Mouse (Mus musculus): ENCODE measurements at regions not wholly inside any gene's neighbourhood (a gene's known extent, or its start where the extent isn't known, plus 50 kb on each side); places are given as distances from the start of the nearest gene placed in this dataset.

GRCm38 (mm10) chr10:109283348-109283747, 272.6 kb upstream of the Syt1 start:
- ATAC-seq (ENCODE audit: low FRiP score, low read depth) = no peak
- H3K27ac ChIP-seq (replicated peaks) = no peak overlapping the region
- H3K27me3 ChIP-seq = no peaks in the 10 kb centered on the region
- 80% methylated on average over 10 of the region's 10 CpGs for WGBS
- no peak overlapping the region for H3K4me2 ChIP-seq
- no peaks in the 10 kb centered on the region for H3K4me1 ChIP-seq (replicated peaks)
- no peaks in the 10 kb centered on the region for H3K9me3 ChIP-seq
- no peak overlapping the region for H3K4me3 ChIP-seq
- no peak overlapping the region for H3K9ac ChIP-seq
- H3K36me3 ChIP-seq = no peaks in the 10 kb centered on the region

- Histone ChIP-seq H3K4me1 (replicated peaks) (no peaks in the 10 kb centered on the region), H3K9me3 (no peaks in the 10 kb centered on the region), H3K27me3 (no peaks in the 10 kb centered on the region), H3K9ac (no peak overlapping the region), H3K27ac (replicated peaks) (no peak overlapping the region), H3K4me3 (no peak overlapping the region), H3K36me3 (no peaks in the 10 kb centered on the region), H3K4me2 (no peak overlapping the region)
- no peak for ATAC-seq (ENCODE audit: low FRiP score, low read depth)
- 82% methylated on average over 3 of the region's 3 CpGs for WGBS
These were observed 239.0 kb upstream of the Syt1 start for GRCm38 (mm10) chr10:109249781-109250180.

GRCm38 (mm10) chr10:109246328-109246727, 235.5 kb upstream of the Syt1 start:
- Histone ChIP-seq H3K4me1 (replicated peaks) (no peaks in the 10 kb centered on the region), H3K27me3 (no peaks in the 10 kb centered on the region), H3K9me3 (no peaks in the 10 kb centered on the region), H3K9ac (no peak overlapping the region), H3K27ac (replicated peaks) (no peak overlapping the region), H3K4me2 (no peak overlapping the region), H3K4me3 (no peak overlapping the region), H3K36me3 (no peaks in the 10 kb centered on the region)
- WGBS = 35% methylated on average over 4 of the region's 4 CpGs
- ATAC-seq (ENCODE audit: low FRiP score, low read depth) = peak; percentile 51; the same call in 1 of the 2 replicates

- no peaks in the 10 kb centered on the region for H3K27me3 ChIP-seq
- 68% methylated on average over 7 of the region's 7 CpGs for WGBS
- H3K36me3 ChIP-seq = no peaks in the 10 kb centered on the region
- H3K27ac ChIP-seq (replicated peaks) = no peak overlapping the region
- H3K9ac ChIP-seq = no peak overlapping the region
- no peaks in the 10 kb centered on the region for H3K4me1 ChIP-seq (replicated peaks)
- no peak overlapping the region for H3K4me2 ChIP-seq
- no peak overlapping the region for H3K4me3 ChIP-seq
- H3K9me3 ChIP-seq = no peaks in the 10 kb centered on the region
- no peak for ATAC-seq (ENCODE audit: low FRiP score, low read depth)
These were observed 226.2 kb upstream of the Syt1 start for GRCm38 (mm10) chr10:109237026-109237425.

- no peak for ATAC-seq (ENCODE audit: low FRiP score, low read depth)
- Histone ChIP-seq H3K36me3 (no peaks in the 10 kb centered on the region), H3K27me3 (no peaks in the 10 kb centered on the region), H3K4me3 (no peak overlapping the region), H3K9me3 (no peaks in the 10 kb centered on the region), H3K27ac (replicated peaks) (no peak overlapping the region), H3K4me2 (no peak overlapping the region), H3K4me1 (replicated peaks) (no peaks in the 10 kb centered on the region), H3K9ac (no peak overlapping the region)
- 92% methylated on average over 3 of the region's 3 CpGs for WGBS
These were observed 216.2 kb upstream of the Syt1 start for GRCm38 (mm10) chr10:109226989-109227388.

- H3K27ac ChIP-seq (replicated peaks) = no peak overlapping the region
- no peaks in the 10 kb centered on the region for H3K9me3 ChIP-seq
- ATAC-seq (ENCODE audit: low FRiP score, low read depth) = no peak
- no peak overlapping the region for H3K4me2 ChIP-seq
- WGBS = 67% methylated on average over 8 of the region's 8 CpGs
- H3K4me1 ChIP-seq (replicated peaks) = no peaks in the 10 kb centered on the region
- H3K9ac ChIP-seq = no peak overlapping the region
- H3K27me3 ChIP-seq = no peaks in the 10 kb centered on the region
- no peak overlapping the region for H3K4me3 ChIP-seq
- H3K36me3 ChIP-seq = no peaks in the 10 kb centered on the region
These were observed 178.2 kb upstream of the Syt1 start for GRCm38 (mm10) chr10:109188761-109189503.

- no peak overlapping the region for H3K9ac ChIP-seq
- no peaks in the 10 kb centered on the region for H3K36me3 ChIP-seq
- ATAC-seq (ENCODE audit: low FRiP score, low read depth) = no peak
- no peak overlapping the region for H3K27ac ChIP-seq (replicated peaks)
- no peak overlapping the region for H3K4me3 ChIP-seq
- H3K4me1 ChIP-seq (replicated peaks) = no peaks in the 10 kb centered on the region
- no peak overlapping the region for H3K4me2 ChIP-seq
- WGBS = 73% methylated on average over 4 of the region's 4 CpGs
- H3K9me3 ChIP-seq = no peaks in the 10 kb centered on the region
- H3K27me3 ChIP-seq = no peaks in the 10 kb centered on the region
These were observed 177.5 kb upstream of the Syt1 start for GRCm38 (mm10) chr10:109188252-109188651.

GRCm38 (mm10) chr10:109185243-109185642, 174.5 kb upstream of the Syt1 start:
- no peaks in the 10 kb centered on the region for H3K36me3 ChIP-seq
- no peak for ATAC-seq (ENCODE audit: low FRiP score, low read depth)
- no peaks in the 10 kb centered on the region for H3K27me3 ChIP-seq
- no peak overlapping the region for H3K9ac ChIP-seq
- no peak overlapping the region for H3K4me3 ChIP-seq
- H3K4me1 ChIP-seq (replicated peaks) = no peaks in the 10 kb centered on the region
- H3K4me2 ChIP-seq = no peak overlapping the region
- H3K9me3 ChIP-seq = no peaks in the 10 kb centered on the region
- 54% methylated on average over 2 of the region's 2 CpGs for WGBS
- H3K27ac ChIP-seq (replicated peaks) = no peak overlapping the region

- Histone ChIP-seq H3K4me2 (no peak overlapping the region), H3K4me1 (replicated peaks) (no peaks in the 10 kb centered on the region), H3K27ac (replicated peaks) (no peak overlapping the region), H3K27me3 (no peaks in the 10 kb centered on the region), H3K4me3 (no peak overlapping the region), H3K9ac (no peak overlapping the region), H3K36me3 (no peaks in the 10 kb centered on the region), H3K9me3 (no peaks in the 10 kb centered on the region)
- 91% methylated on average over 4 of the region's 4 CpGs for WGBS
- ATAC-seq (ENCODE audit: low FRiP score, low read depth) = no peak
These were observed 169.7 kb upstream of the Syt1 start for GRCm38 (mm10) chr10:109180527-109180926.

- H3K27me3 ChIP-seq = no peaks in the 10 kb centered on the region
- no peak overlapping the region for H3K27ac ChIP-seq (replicated peaks)
- H3K9me3 ChIP-seq = no peaks in the 10 kb centered on the region
- no peak overlapping the region for H3K9ac ChIP-seq
- no peaks in the 10 kb centered on the region for H3K36me3 ChIP-seq
- no peaks in the 10 kb centered on the region for H3K4me1 ChIP-seq (replicated peaks)
- no peak overlapping the region for H3K4me3 ChIP-seq
- H3K4me2 ChIP-seq = no peak overlapping the region
- ATAC-seq (ENCODE audit: low FRiP score, low read depth) = no peak
- WGBS = 90% methylated on average over 1 of the region's 1 CpGs
These were observed 149.9 kb upstream of the Syt1 start for GRCm38 (mm10) chr10:109160730-109161129.

- WGBS = 70% methylated on average over 5 of the region's 5 CpGs
- Histone ChIP-seq H3K9ac (no peak overlapping the region), H3K4me3 (no peak overlapping the region), H3K27me3 (no peaks in the 10 kb centered on the region), H3K9me3 (no peaks in the 10 kb centered on the region), H3K36me3 (no peaks in the 10 kb centered on the region), H3K4me2 (no peak overlapping the region), H3K27ac (replicated peaks) (no peak overlapping the region), H3K4me1 (replicated peaks) (no peaks in the 10 kb centered on the region)
- ATAC-seq (ENCODE audit: low FRiP score, low read depth) = no peak
These were observed 145.0 kb upstream of the Syt1 start for GRCm38 (mm10) chr10:109155768-109156167.

- ATAC-seq (ENCODE audit: low FRiP score, low read depth) = no peak
- H3K4me2 ChIP-seq = no peak overlapping the region
- H3K9me3 ChIP-seq = no peaks in the 10 kb centered on the region
- no peak overlapping the region for H3K27ac ChIP-seq (replicated peaks)
- no peak overlapping the region for H3K9ac ChIP-seq
- 66% methylated on average over 7 of the region's 7 CpGs for WGBS
- no peaks in the 10 kb centered on the region for H3K4me1 ChIP-seq (replicated peaks)
- no peaks in the 10 kb centered on the region for H3K27me3 ChIP-seq
- H3K4me3 ChIP-seq = no peak overlapping the region
- no peaks in the 10 kb centered on the region for H3K36me3 ChIP-seq
These were observed 129.7 kb upstream of the Syt1 start for GRCm38 (mm10) chr10:109140421-109140938.
